Mouse (Mus musculus): Measurements from ENCODE around the gene Gna13.

GRCm38 (mm10) chr11:109348408-109348807, 14.2 kb upstream of the Gna13 start:
- TF ChIP-seq POLR2A (IDR thresholded peaks at IDR 0.05; ENCODE audit: low read depth, low read length) (no peak), CTCF (IDR thresholded peaks at IDR 0.05; ENCODE audit: borderline replicate concordance, insufficient read depth, low read length) (no peak)
